8 mouse cellular contexts compared by ENCODE assay signal in genomic region chr5:122392227-122393004, GRCm38 (mm10). TPM values are rescaled to one million over a fixed set of nuclear protein-coding genes. Genes with fewer than 3 reads are reported as not detected.
DNase-seq lines count a peak whose midpoint lies in the region; ATAC-seq and TF ChIP-seq lines count a peak whose summit lies in the region.

No protein-coding gene starts in this region.

- peak; percentile 34 for ATAC-seq in forebrain, postnatal 0 days
- ATAC-seq in kidney, postnatal 0 days (replicated peaks; ENCODE audit: low FRiP score, low read depth) = peak; percentile 8; the same call in 1 of the 2 replicates
- ATAC-seq in midbrain, embryonic 11.5 days (ENCODE audit: low FRiP score) = 0 out of 2 replicates have a peak, but pooled peaks have one; percentile 30

- peak overlapping the region; percentile 78 for H3K27ac ChIP-seq in forebrain, postnatal 0 days (ENCODE audit: low read depth, low read length)
- H3K27ac ChIP-seq in kidney, postnatal 0 days = peak overlapping the region; percentile 63; the same call in 1 of the 2 replicates
- H3K27ac ChIP-seq in midbrain, embryonic 11.5 days (ENCODE audit: low read depth, low read length) = no peak overlapping the region

- peaks cover 6% of the 10 kb centered on the region; the same call in 1 of the 2 replicates for H3K36me3 ChIP-seq in forebrain, postnatal 0 days (ENCODE audit: insufficient read depth)
- peaks cover 9% of the 10 kb centered on the region for H3K36me3 ChIP-seq in kidney, postnatal 0 days (ENCODE audit: insufficient read depth, low read length)
- H3K36me3 ChIP-seq in midbrain, embryonic 11.5 days (ENCODE audit: control insufficient read depth, insufficient read depth, low read length) = peaks cover 2% of the 10 kb centered on the region; the same call in 1 of the 2 replicates

- H3K9ac ChIP-seq in forebrain, postnatal 0 days = peak overlapping the region; percentile 84
- H3K9ac ChIP-seq in kidney, postnatal 0 days (ENCODE audit: low read depth, low read length) = peak overlapping the region; percentile 82
- H3K9ac ChIP-seq in midbrain, embryonic 11.5 days (ENCODE audit: low read length) = peak overlapping the region; percentile 82

- WGBS in lung, adult 2 months = 6% methylated on average over 19 of the region's 19 CpGs
- 14% methylated on average over 19 of the region's 19 CpGs for WGBS in forebrain, postnatal 0 days
- 13% methylated on average over 19 of the region's 19 CpGs for WGBS in kidney, postnatal 0 days
- WGBS in midbrain, embryonic 11.5 days = 17% methylated on average over 19 of the region's 19 CpGs

- peak overlapping the region; percentile 80 for H3K4me2 ChIP-seq in forebrain, postnatal 0 days (ENCODE audit: low read depth)
- H3K4me2 ChIP-seq in kidney, postnatal 0 days (ENCODE audit: low read length) = peak overlapping the region; percentile 66
- H3K4me2 ChIP-seq in midbrain, embryonic 11.5 days = peak overlapping the region; percentile 77

- peak; percentile 20; the same call in 1 of the 2 replicates for TF ChIP-seq POLR2A in lung, adult 2 months (IDR thresholded peaks at IDR 0.05; ENCODE audit: borderline replicate concordance, extremely low read depth, low read depth, low read length)

- no peaks in the 10 kb centered on the region for H3K9me3 ChIP-seq in forebrain, postnatal 0 days (ENCODE audit: low read length)
- no peaks in the 10 kb centered on the region for H3K9me3 ChIP-seq in kidney, postnatal 0 days (replicated peaks; ENCODE audit: low read length)
- H3K9me3 ChIP-seq in midbrain, embryonic 11.5 days (ENCODE audit: control insufficient read depth, low read length) = no peaks in the 10 kb centered on the region

- peak overlapping the region; percentile 83 for H3K4me3 ChIP-seq in lung, adult 2 months (replicated peaks; ENCODE audit: extremely low read depth, low read depth, low read length)
- H3K4me3 ChIP-seq in forebrain, postnatal 0 days (ENCODE audit: low read depth, low read length) = peak overlapping the region; percentile 85
- peak overlapping the region; percentile 76 for H3K4me3 ChIP-seq in kidney, postnatal 0 days (replicated peaks; ENCODE audit: low read depth, low read length)
- peak overlapping the region; percentile 79 for H3K4me3 ChIP-seq in midbrain, embryonic 11.5 days (ENCODE audit: low read depth, low read length)

- H3K4me1 ChIP-seq in lung, adult 2 months (ENCODE audit: control insufficient read depth, insufficient read depth, low read length) = peaks cover 12% of the 10 kb centered on the region
- H3K4me1 ChIP-seq in forebrain, postnatal 0 days (ENCODE audit: insufficient read depth) = no peaks in the 10 kb centered on the region
- no peaks in the 10 kb centered on the region for H3K4me1 ChIP-seq in kidney, postnatal 0 days (replicated peaks; ENCODE audit: insufficient read depth, low read length)
- peaks cover 6% of the 10 kb centered on the region for H3K4me1 ChIP-seq in midbrain, embryonic 11.5 days (ENCODE audit: control insufficient read depth, insufficient read depth, low read length)

- TF ChIP-seq CTCF in lung, adult 2 months (IDR thresholded peaks at IDR 0.05; ENCODE audit: insufficient read depth, low read length) = no peak
- TF ChIP-seq CTCF in forebrain, postnatal 0 days (IDR thresholded peaks at IDR 0.05; ENCODE audit: low read depth) = no peak
- no peak for TF ChIP-seq CTCF in kidney, postnatal 0 days (IDR thresholded peaks at IDR 0.05; ENCODE audit: low read depth)

- DNase-seq in lung, adult 2 months = peak; percentile 38
- no peak for DNase-seq in lung, postnatal 25 days (ENCODE audit: low spot score)
- peak; percentile 28 to 37 for DNase-seq in adrenal gland, postnatal 36 days
- peak; percentile 39 for DNase-seq in forebrain, postnatal 0 days
- peak; percentile 58 for DNase-seq in kidney, postnatal 0 days (ENCODE audit: low spot score)
- DNase-seq in midbrain, embryonic 11.5 days (ENCODE audit: low spot score, missing footprints) = no peak
- peak; percentile 48 for DNase-seq in testis, postnatal 10 days (ENCODE audit: low spot score)
- no peak for DNase-seq in ovary, postnatal 14 days (ENCODE audit: low spot score)

- H3K27me3 ChIP-seq in forebrain, postnatal 0 days (ENCODE audit: insufficient read depth, low read length) = no peaks in the 10 kb centered on the region
- no peaks in the 10 kb centered on the region for H3K27me3 ChIP-seq in kidney, postnatal 0 days (ENCODE audit: insufficient read depth, low read length)
- H3K27me3 ChIP-seq in midbrain, embryonic 11.5 days (ENCODE audit: control insufficient read depth, insufficient read depth, low read length) = no peaks in the 10 kb centered on the region

RNA-seq across cellular contexts. Expression of gene Arpc3, which starts 0.7 kb away (rescaled TPM):
- polyA plus RNA-seq in lung, adult 2 months (2012; rRNA removed) = 114 and 144 TPM in 2 replicates
- 100 to 1,000 TPM; 223 to 328 TPM for total RNA-seq in adrenal gland, postnatal 36 days (2021)
- total RNA-seq in forebrain, postnatal 0 days (2014; rRNA removed) = 234 and 357 TPM in 2 replicates
- polyA plus RNA-seq in forebrain, postnatal 0 days (2015; fragmentation: Nextera tagmentation; extraction: Ambion mirVana) = 171 and 225 TPM in 2 replicates
- 136 and 141 TPM in 2 replicates for polyA plus RNA-seq in kidney, postnatal 0 days (2015; fragmentation: Nextera tagmentation; extraction: Ambion mirVana)
- polyA plus RNA-seq in midbrain, embryonic 11.5 days (2014; fragmentation: Nextera tagmentation; extraction: Ambion mirVana) = 61.7 and 65.3 TPM in 2 replicates

RNA-seq across cellular contexts. Expression of gene Fam216a, which starts 20.3 kb away (rescaled TPM):
- 18.9 and 22.5 TPM in 2 replicates for polyA plus RNA-seq in lung, adult 2 months (2012; rRNA removed)
- total RNA-seq in adrenal gland, postnatal 36 days (2021) = 10 to 100 TPM; 30.2 to 38.9 TPM
- total RNA-seq in forebrain, postnatal 0 days (2014; rRNA removed) = 136 and 141 TPM in 2 replicates
- 147 and 150 TPM in 2 replicates for polyA plus RNA-seq in forebrain, postnatal 0 days (2015; fragmentation: Nextera tagmentation; extraction: Ambion mirVana)
- 55.7 and 61.0 TPM in 2 replicates for polyA plus RNA-seq in kidney, postnatal 0 days (2015; fragmentation: Nextera tagmentation; extraction: Ambion mirVana)
- 113 and 116 TPM in 2 replicates for polyA plus RNA-seq in midbrain, embryonic 11.5 days (2014; fragmentation: Nextera tagmentation; extraction: Ambion mirVana)

RNA-seq across cellular contexts. Expression of gene Gpn3, which starts 20.7 kb away (rescaled TPM):
- 42.4 and 57.6 TPM in 2 replicates for polyA plus RNA-seq in lung, adult 2 months (2012; rRNA removed)
- total RNA-seq in adrenal gland, postnatal 36 days (2021) = 10 to 100 TPM; 34.8 to 36.0 TPM
- total RNA-seq in forebrain, postnatal 0 days (2014; rRNA removed) = 31.2 and 37.6 TPM in 2 replicates
- 41.0 and 44.2 TPM in 2 replicates for polyA plus RNA-seq in forebrain, postnatal 0 days (2015; fragmentation: Nextera tagmentation; extraction: Ambion mirVana)
- polyA plus RNA-seq in kidney, postnatal 0 days (2015; fragmentation: Nextera tagmentation; extraction: Ambion mirVana) = 64.4 and 64.5 TPM in 2 replicates
- polyA plus RNA-seq in midbrain, embryonic 11.5 days (2014; fragmentation: Nextera tagmentation; extraction: Ambion mirVana) = 61.2 and 64.9 TPM in 2 replicates

RNA-seq across cellular contexts. Expression of gene Anapc7, which starts 29.1 kb away (rescaled TPM):
- 17.9 and 20.5 TPM in 2 replicates for polyA plus RNA-seq in lung, adult 2 months (2012; rRNA removed)
- total RNA-seq in adrenal gland, postnatal 36 days (2021) = 10 to 100 TPM; 44.2 to 52.2 TPM
- 30.2 and 33.0 TPM in 2 replicates for total RNA-seq in forebrain, postnatal 0 days (2014; rRNA removed)
- polyA plus RNA-seq in forebrain, postnatal 0 days (2015; fragmentation: Nextera tagmentation; extraction: Ambion mirVana) = 37.5 and 42.0 TPM in 2 replicates
- polyA plus RNA-seq in kidney, postnatal 0 days (2015; fragmentation: Nextera tagmentation; extraction: Ambion mirVana) = 37.5 and 42.0 TPM in 2 replicates
- polyA plus RNA-seq in midbrain, embryonic 11.5 days (2014; fragmentation: Nextera tagmentation; extraction: Ambion mirVana) = 30.5 and 32.0 TPM in 2 replicates

RNA-seq across cellular contexts. Expression of gene Vps29, which starts 38.2 kb away (rescaled TPM):
- 29.8 and 58.1 TPM in 2 replicates for polyA plus RNA-seq in lung, adult 2 months (2012; rRNA removed)
- total RNA-seq in adrenal gland, postnatal 36 days (2021) = 100 to 1,000 TPM; 141 to 165 TPM
- total RNA-seq in forebrain, postnatal 0 days (2014; rRNA removed) = 142 and 157 TPM in 2 replicates
- polyA plus RNA-seq in forebrain, postnatal 0 days (2015; fragmentation: Nextera tagmentation; extraction: Ambion mirVana) = 364 and 391 TPM in 2 replicates
- polyA plus RNA-seq in kidney, postnatal 0 days (2015; fragmentation: Nextera tagmentation; extraction: Ambion mirVana) = 295 and 301 TPM in 2 replicates
- polyA plus RNA-seq in midbrain, embryonic 11.5 days (2014; fragmentation: Nextera tagmentation; extraction: Ambion mirVana) = 211 and 215 TPM in 2 replicates

Comparison
In these comparisons a context has a peak if more than half of its experiments do, and no peak if none do; other contexts are left out.
1. DNase-seq: peak in lung, adult 2 months (single experiment), adrenal gland, postnatal 36 days (2 of 2), forebrain, postnatal 0 days (single experiment), kidney, postnatal 0 days (single experiment) and testis, postnatal 10 days (single experiment); none in lung, postnatal 25 days (single experiment), midbrain, embryonic 11.5 days (single experiment) and ovary, postnatal 14 days (single experiment).
2. Peak in every context shown above with its lines, with median percentiles within 50 percentile points of each other: H3K4me3 ChIP-seq, ATAC-seq, H3K4me2 ChIP-seq and H3K9ac ChIP-seq.